Mouse (Mus musculus) 416B (cell line): ENCODE measurements around the gene Ldlrap1.

Experiments
- DNase-seq: peaks from one replicate; pipeline ENCODE4 v3.0.0; 2011; ENCODE audit warnings: low read depth

The Ldlrap1 gene

DNA sequence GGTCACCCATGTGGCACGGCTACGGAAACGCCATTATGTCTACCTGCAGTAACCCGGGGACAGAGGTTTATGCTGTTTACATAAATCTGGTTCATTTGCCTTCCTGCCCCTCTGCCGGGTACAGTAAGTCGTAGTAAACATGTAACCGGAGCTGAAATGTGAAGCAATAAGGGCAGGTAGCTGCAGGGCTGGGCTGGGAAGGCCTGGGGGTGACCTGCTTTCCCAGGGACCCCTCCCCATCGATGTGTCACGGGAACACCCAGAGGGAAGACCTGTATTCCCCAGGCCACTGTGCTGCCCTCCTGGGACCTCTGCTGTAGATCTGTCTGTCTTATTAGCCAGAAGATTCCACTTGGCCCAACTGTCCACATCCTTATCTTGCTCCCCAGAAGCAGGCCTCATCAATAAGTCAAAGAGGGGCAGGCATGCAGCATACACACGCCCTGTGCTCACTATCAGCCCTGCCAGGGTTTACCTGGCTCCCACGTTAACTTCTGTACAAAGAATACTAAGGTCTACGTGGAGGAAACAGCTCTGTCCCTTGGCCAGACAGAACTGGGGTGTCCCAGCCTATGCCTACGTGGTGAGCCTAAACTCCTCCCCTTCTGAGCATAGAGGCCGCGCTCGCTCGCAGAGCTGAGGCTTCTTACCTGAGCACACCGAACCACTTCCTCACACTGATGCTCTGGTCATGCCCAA, 16.0 kb downstream of the Ldlrap1 start:
- DNase-seq = no peak

DNA sequence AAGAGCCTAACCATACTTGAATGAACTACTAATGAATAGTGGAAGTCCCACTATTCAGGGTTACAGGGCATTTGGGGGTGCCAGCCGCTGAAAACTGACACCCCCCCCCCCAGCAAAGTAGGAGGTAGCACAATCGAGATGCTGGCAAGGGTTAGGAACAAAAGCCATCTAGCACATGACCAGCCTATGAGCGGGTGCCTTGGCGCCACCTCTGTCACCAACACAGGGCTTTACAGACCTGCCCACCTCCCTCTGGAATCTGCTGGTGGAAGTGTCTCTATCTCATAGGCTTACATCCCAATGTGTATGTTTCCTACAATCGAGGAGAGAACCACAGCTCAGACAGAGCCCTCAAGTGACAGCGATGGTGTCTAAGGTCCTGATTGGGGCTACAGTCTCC, 17.0 kb downstream of the Ldlrap1 start:
- DNase-seq = no peak

DNA sequence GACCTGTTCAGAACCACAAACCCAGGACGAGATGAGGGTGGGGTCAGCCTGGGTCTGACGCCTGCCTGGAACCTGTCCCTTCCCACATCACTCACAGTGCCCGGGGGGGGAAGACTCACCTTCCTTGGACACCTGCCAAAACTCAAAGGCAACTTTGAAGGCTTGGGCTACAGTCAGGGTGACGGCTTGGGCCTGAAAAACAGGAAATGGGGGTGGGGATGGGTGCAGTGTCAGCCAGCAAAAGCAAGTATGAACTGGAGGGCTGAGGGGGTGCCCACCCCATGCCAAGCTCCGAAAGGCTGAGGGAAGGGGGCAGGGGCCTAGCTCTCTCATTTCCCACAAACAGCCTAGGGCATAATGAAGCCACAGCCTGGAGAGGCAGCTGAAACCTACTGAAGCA, 17.6 kb downstream of the Ldlrap1 start:
- DNase-seq = no peak

DNA sequence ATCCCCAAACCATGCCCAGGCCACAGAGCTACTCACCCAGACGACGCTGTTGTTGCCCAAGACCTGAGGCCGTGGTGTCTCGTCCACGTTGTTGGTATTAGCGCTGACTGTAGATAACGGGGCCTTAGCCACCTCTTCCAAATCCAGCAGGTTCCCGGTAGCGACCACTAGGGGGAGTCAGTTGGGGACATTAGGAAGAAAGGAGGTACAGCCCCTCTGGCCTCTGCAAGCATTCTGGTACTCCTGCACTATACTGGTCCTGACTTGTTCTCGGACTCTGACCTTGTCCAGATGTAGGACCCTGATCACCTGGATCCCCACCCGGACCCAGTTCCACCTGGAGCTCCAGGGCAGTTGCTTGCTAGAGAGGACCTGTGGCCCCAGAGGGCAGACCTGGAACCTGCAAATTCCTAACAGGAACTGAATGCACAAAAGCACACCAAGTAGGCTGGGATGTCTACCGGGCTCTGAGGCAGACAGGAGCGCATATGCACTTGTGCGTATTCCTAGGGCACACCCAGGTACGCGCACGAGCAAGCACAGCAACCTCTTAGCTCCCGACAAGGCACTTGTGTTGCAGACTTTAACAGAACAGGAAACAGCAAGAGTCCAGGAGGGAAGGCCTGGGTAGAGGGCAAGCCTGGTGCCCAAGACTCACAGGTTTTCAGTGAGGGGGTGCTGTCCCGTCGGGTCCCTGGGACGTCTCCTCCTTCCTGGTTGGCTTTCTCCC, 18.4 kb downstream of the Ldlrap1 start:
- peak; percentile 75 for DNase-seq

DNA sequence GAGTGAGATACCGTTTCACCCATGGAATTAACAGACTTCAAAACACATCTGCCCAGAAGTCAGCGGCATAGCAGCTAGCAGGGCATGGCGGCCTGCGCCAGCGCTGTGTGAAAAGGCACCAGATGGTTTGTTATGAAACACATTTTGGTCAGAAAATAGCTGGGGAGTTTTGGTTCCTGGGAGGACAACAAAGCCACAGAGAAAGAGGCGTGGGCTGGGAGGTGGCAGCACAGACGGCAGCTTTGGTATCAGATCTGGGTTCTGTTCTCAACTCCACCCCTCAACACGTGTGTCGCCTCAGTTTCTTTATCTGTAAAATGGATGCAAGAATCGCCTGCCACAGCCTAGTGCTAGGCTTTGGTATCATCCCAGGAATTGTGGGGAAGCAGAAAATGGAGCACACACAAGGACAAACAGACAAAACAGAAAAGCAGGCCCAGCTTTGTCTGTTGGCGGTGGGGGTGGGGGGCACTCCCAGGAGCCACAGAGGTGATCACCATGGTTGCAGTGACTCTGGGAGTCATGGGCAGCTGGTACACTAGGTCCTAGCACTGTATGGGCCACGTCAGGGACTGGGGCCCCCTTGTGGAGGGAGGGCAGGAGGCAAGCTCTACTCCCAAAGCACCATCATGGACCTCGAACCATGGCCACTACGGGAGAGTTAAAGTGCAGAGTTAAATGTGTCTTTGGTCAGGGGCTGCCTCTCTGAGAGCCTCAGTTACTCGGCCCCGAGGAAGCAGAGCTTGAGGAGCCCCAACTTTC, 21.7 kb downstream of the Ldlrap1 start:
- DNase-seq = no peak

- no peak for DNase-seq
Observed at GRCm38 (mm10) chr4:134743881-134744633, 23.8 kb downstream of the Ldlrap1 start.

- no peak for DNase-seq
Observed at GRCm38 (mm10) chr4:134741949-134742348, 25.9 kb downstream of the Ldlrap1 start.

DNA sequence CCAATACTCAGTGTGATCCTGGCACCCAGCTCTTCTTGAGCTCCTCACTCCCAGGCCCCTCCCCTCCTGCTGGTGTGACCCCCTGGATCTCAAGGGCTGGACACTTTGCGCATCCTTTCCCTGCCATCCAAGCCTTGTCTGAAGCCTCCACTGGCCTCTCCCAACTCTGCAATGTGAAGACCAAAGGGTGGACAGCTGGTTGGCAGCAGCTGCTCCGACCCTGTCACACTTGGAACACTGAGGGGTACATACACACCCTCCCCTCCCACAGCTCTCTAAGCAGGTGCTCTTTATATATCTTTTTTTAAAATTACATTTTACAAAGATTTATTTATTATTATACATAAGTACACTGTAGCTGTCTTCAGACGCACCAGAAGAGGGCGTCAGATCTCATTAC, 27.6 kb downstream of the Ldlrap1 start:
- DNase-seq = no peak

- DNase-seq = no peak
Observed at GRCm38 (mm10) chr4:134739530-134739929, 28.3 kb downstream of the Ldlrap1 start.

GRCm38 (mm10) chr4:134737365-134737910, 30.4 kb downstream of the Ldlrap1 start:
- no peak for DNase-seq

- DNase-seq = no peak
Observed at GRCm38 (mm10) chr4:134736147-134736546, 31.7 kb downstream of the Ldlrap1 start.

DNA sequence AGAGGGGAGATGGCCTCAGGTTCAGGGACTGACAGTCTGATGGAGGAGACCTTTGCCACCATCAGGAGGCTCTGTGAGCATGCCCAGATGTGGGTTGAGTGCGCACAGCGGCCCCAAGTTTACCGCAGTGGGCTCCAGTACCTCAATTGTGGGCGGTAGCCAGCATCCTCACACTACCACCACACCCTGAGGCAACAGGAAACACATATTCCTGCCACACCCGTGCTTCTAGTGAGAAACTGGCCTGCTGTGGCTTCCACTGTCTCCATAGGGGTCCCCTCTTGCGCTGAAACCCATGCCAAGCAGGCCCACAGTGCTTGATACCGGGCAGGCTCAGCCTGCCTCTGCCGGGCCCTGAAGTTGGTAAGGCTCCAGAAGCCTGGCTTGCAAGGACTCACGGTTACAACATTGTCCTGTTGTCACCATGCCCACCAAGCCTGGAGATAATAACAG, 33.2 kb downstream of the Ldlrap1 start:
- DNase-seq = peak; percentile 86

- DNase-seq = peak; percentile 72
Observed at GRCm38 (mm10) chr4:134734038-134734628, 33.7 kb downstream of the Ldlrap1 start.

GRCm38 (mm10) chr4:134733371-134733770, 34.5 kb downstream of the Ldlrap1 start:
- no peak for DNase-seq

DNA sequence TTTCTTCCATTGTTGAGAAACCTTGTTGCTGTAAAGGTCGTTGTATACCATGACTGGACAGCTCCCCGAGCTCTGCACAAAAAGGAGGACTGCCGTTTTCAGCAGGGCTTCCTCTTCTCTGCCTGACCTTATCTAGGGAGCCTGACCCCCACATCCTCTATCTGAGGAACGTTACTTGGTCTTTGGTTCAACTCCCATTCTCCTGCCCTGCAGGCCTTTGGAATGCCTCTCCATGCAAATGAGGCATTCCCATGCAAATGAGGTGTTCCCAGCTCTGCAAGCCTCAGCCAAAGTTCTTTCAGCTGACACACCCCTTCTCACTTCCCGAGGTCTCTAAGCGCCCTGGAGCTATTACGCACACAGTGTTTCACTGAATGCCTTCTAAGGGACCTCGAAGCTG, 37.7 kb downstream of the Ldlrap1 start:
- peak; percentile 64 for DNase-seq

GRCm38 (mm10) chr4:134725735-134726345, 42.0 kb downstream of the Ldlrap1 start:
- peak; percentile 69 for DNase-seq

- DNase-seq = no peak
Observed at GRCm38 (mm10) chr4:134724974-134725373, 42.9 kb downstream of the Ldlrap1 start.

DNA sequence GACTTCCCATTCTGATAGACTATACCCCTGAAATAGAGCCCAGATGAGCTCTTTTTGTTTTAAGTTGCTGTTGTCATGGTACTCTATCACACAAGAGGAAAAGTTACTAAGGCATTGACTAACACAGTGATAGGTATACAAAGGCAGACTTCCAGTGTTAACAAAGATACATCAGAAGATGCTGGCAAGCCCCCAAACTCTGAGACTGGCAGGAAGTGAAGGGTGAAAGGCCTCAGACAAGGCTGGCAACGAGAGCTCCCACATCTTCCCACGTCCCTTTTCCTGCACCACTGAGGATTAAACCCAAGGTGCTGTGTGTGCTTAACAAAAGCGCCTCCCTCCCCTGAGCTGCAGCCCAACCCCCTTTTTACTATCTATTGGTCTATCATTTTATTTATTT, 44.6 kb downstream of the Ldlrap1 start:
- DNase-seq = no peak

DNA sequence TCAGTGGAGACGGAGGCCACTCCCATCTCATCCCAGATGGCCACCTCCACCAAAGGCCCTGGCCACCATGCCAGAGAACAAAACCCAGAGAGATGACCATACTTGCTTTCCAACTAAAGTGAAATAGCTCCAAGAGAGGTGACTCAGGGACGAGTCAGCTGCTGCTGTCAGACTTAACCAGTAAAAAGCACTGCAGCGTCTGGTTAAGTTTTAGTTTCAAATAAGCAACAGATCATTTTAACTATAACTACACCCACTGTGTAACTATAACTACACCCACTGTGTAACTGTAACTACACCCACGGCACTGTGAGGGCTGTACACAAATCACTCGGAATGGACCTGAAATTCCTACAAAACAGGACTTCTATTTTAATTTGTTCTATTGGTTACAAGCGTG, 46.7 kb downstream of the Ldlrap1 start:
- peak; percentile 34 for DNase-seq

DNA sequence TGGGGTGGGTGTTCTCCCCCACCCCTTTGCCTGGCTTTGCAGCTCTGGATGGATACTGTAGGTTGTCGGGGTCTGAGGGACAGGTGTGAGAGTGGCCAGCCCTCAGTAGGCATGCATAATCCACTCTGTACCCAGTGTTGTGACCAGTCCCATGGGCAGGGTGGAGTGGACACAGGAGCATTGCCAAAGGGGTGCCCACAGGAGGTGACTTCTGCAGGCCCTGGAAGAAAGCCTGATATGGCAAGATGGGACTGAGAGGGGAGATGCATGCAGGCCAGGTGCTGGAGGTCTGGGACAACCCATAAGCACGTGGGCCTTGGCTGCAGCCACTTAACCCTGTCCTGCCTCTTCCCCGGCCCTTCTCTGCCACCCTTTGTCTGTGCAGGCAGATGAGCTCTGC, 47.5 kb downstream of the Ldlrap1 start:
- no peak for DNase-seq

DNA sequence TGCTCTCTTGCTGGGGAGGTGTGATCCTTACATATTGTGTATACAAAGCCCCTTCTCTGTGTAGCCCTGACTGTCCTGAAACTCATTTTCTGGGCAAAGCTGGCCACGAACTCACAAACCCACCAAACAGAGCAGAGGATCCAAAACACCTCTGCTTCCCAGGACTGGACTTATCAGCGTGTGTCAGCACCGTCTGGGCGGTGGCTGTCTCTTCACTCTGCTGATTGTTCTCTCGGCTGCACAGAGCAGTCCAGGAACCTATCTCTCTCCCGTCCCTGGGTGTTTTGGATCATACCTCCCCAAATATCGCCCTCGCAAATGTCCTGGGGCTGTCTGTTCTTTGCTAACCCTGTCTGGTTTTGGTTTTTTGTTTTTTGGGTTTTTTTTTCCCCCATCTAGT, 48.3 kb downstream of the Ldlrap1 start:
- no peak for DNase-seq
